Mouse (Mus musculus) lung, postnatal 0 days (tissue): Measurements from ENCODE around the gene Lyg2.

Source experiments
- CTCF ChIP-seq: IDR thresholded peaks from 2 replicates; pipeline ENCODE4 v1.5.1; 2016; ENCODE audit warnings: antibody characterized with exemption, mild to moderate bottlenecking
- EP300 ChIP-seq: IDR thresholded peaks from 2 replicates; pipeline ENCODE4 v1.6.1; 2016; ENCODE audit warnings: antibody characterized with exemption, mild to moderate bottlenecking, control low read depth

DNA sequence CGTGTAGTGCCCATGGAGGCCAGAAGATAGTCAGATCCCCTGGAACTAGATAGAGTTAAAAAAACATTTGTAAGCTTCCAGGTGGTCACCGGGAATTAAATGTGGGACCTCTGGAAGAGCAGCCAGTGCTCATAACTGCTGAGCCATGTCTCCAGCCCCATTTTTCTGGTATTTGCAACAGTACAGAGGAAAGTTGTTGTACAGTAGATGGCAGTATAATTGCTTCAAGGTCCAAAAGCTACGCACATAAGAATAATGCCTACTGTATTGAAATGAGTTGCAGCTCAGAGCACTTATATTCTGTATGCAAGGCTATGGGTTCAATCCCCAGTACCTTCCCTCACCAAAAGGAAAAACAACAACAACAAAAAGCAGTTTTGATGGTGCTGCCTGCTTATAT, 24.9 kb downstream of the Lyg2 start:
- TF ChIP-seq CTCF (peak; percentile 53), EP300 (no peak)
